Mouse (Mus musculus) CH12.LX (cell line): ENCODE results near the gene Tgm4.

ENCODE experiments used
- CTCF ChIP-seq, 2 experiments: IDR thresholded peaks in 1 of 2; conservative IDR thresholded peaks in 1 of 2; 2 replicates each; pipeline ENCODE4 v1.5.1; 2011 to 2012; ENCODE audit warnings: low read depth in 2 of 2, low read length in 2 of 2, improper control_type of control experiment in 1 of 2, inconsistent platforms in 1 of 2, mild to moderate bottlenecking in 1 of 2, moderate library complexity in 1 of 2
- EP300 ChIP-seq: IDR thresholded peaks from 2 replicates; pipeline ENCODE4 v1.6.1; 2011; ENCODE audit warnings: low read length, improper control_type of control experiment
- IRF4 ChIP-seq: IDR thresholded peaks from 2 replicates; pipeline ENCODE4 v1.6.1; 2014; ENCODE audit warnings: low read depth, mild to moderate bottlenecking, inconsistent platforms, low read length, improper control_type of control experiment
- JUN ChIP-seq: IDR thresholded peaks from 2 replicates; pipeline ENCODE4 v1.6.1; 2011; ENCODE audit warnings: low read depth, mild to moderate bottlenecking, low read length, improper control_type of control experiment, moderate library complexity; ENCODE audit not compliant: insufficient read depth
- MAZ ChIP-seq: IDR thresholded peaks from 2 replicates; pipeline ENCODE4 v1.6.1; 2012; ENCODE audit warnings: low read depth, mild to moderate bottlenecking, inconsistent platforms, low read length, improper control_type of control experiment, moderate library complexity
- POLR2A ChIP-seq: IDR thresholded peaks from 2 replicates; pipeline ENCODE4 v1.6.1; 2011; ENCODE audit warnings: low read depth, mild to moderate bottlenecking, improper control_type of control experiment, low read length
- RAD21 ChIP-seq: IDR thresholded peaks from 2 replicates; pipeline ENCODE4 v1.6.1; 2011; ENCODE audit warnings: low read depth, mild to moderate bottlenecking, low read length, improper control_type of control experiment, moderate library complexity
- UBTF ChIP-seq: IDR thresholded peaks from 2 replicates; pipeline ENCODE4 v1.6.1; 2012; ENCODE audit warnings: low read depth, mild to moderate bottlenecking, inconsistent platforms, low read length, improper control_type of control experiment, moderate library complexity
- ZC3H11A ChIP-seq: IDR thresholded peaks from 2 replicates; pipeline ENCODE4 v1.6.1; 2012; ENCODE audit warnings: low read depth, mild to moderate bottlenecking, inconsistent platforms, low read length, improper control_type of control experiment
- ZNF384 ChIP-seq: IDR thresholded peaks from 2 replicates; pipeline ENCODE4 v1.6.1; 2012; ENCODE audit warnings: low read depth, low read length, improper control_type of control experiment, inconsistent platforms

DNA sequence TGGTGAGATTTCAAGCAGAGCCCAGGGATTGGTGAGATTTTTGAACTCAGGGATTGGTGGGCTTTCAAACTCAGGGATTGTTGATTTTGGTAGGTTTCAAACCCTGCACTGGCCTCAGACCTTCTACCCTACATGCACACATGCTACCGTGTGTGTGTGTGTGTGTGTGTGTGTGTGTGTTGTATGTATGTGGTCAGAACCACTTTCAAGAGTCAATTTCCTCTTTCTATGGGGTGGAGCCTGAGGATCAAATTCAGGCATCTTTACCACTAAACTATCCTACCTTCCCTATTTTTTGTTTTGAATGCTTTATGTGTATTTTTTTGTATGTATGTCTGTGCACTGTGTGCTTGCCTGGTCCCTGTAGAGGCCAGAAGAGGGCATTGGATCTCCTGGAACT, 13.1 kb downstream of the Tgm4 start:
- TF ChIP-seq CTCF (conservative IDR thresholded peaks at IDR 0.05 in 1 of 2, IDR thresholded peaks at IDR 0.05 in 1 of 2; ENCODE audit: low read depth in 2 of 2, low read length in 2 of 2) = no peak
- no peak for TF ChIP-seq UBTF
- TF ChIP-seq POLR2A = no peak
- TF ChIP-seq EP300 = no peak
- no peak for TF ChIP-seq ZC3H11A
- TF ChIP-seq RAD21 = no peak
- TF ChIP-seq ZNF384 = no peak
- TF ChIP-seq MAZ = no peak
- no peak for TF ChIP-seq IRF4
- no peak for TF ChIP-seq JUN
